Mouse (Mus musculus) limb, embryonic 13.5 days (tissue): ENCODE measurements at regions not wholly inside any gene's neighbourhood (a gene's known extent, or its start where the extent isn't known, plus 50 kb on each side); places are given as distances from the start of the nearest gene placed in this dataset.

Experiments
- ATAC-seq: fragments of 200-750 bp; cut with Nextera tagmentation; 2 replicates; pipeline ENCODE4 v1.8.0; 2017; ENCODE audit warnings: low read depth, moderate number of reproducible peaks, moderate TSS enrichment; ENCODE audit not compliant: low FRiP score
- H3K27ac ChIP-seq: fragments of 300-500 bp; sonication (generic); 2 replicates; pipeline ENCODE4 v1.5.1; 2015; ENCODE audit warnings: inconsistent platforms, mild to moderate bottlenecking, moderate library complexity
- H3K27me3 ChIP-seq: fragments of 300-500 bp; sonication (generic); 2 replicates; pipeline ENCODE4 v1.6.1; 2015; ENCODE audit warnings: mild to moderate bottlenecking, inconsistent platforms
- H3K36me3 ChIP-seq: fragments of 300-500 bp; sonication (generic); 2 replicates; pipeline ENCODE4 v1.6.1; 2015; ENCODE audit warnings: inconsistent platforms, mild to moderate bottlenecking, moderate library complexity
- H3K4me1 ChIP-seq: fragments of 300-500 bp; sonication (generic); 2 replicates; pipeline ENCODE4 v1.6.1; 2015; ENCODE audit warnings: inconsistent platforms
- H3K4me2 ChIP-seq: fragments of 300-500 bp; sonication (generic); replicated peaks from 2 replicates; pipeline ENCODE4 v1.6.1; 2015; ENCODE audit warnings: inconsistent platforms, mild to moderate bottlenecking, moderate library complexity
- H3K4me3 ChIP-seq: fragments of 300-500 bp; sonication (generic); 2 replicates; pipeline ENCODE4 v1.5.1; 2015; ENCODE audit warnings: moderate library complexity, mild to moderate bottlenecking, inconsistent platforms
- H3K9ac ChIP-seq: fragments of 300-500 bp; sonication (generic); 2 replicates; pipeline ENCODE4 v1.6.1; 2015; ENCODE audit warnings: mild to moderate bottlenecking, inconsistent platforms
- H3K9me3 ChIP-seq: fragments of 300-500 bp; sonication (generic); 2 replicates; pipeline ENCODE4 v1.6.1; 2016; ENCODE audit warnings: inconsistent platforms
- WGBS: fragments of 180-500 bp; shearing (Covaris S2); methylation state at CpG from one replicate; pipeline ENCODE4 v1.1.7; 2015; 5-methylcytosine and 5-hydroxymethylcytosine counted together

DNA sequence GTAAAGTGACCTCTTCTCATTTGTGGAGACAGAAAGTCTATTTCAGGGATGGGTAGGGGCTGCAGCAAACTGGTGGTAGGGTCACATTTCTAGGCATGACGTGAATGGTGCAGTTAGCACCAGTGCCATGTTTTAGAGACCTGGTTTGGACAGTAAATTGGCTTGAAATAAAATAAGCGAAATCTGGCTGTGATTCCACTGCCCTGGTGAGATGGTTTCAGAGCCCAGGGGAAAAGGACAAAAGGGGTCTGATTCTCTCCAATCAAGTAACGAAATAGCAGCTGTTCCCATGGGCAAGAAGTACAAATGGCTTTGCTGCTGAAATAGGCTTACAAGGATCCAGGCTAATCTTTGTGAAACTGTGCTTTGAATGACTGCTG lies 350.5 kb upstream of the Id4 start:
- no peak for ATAC-seq
- WGBS = 72% methylated on average over 3 of the region's 3 CpGs
- Histone ChIP-seq H3K9ac (no peak overlapping the region), H3K27me3 (no peaks in the 10 kb centered on the region), H3K27ac (no peak overlapping the region), H3K4me1 (no peaks in the 10 kb centered on the region), H3K36me3 (no peaks in the 10 kb centered on the region), H3K4me3 (no peak overlapping the region), H3K4me2 (no peak overlapping the region), H3K9me3 (no peaks in the 10 kb centered on the region)

DNA sequence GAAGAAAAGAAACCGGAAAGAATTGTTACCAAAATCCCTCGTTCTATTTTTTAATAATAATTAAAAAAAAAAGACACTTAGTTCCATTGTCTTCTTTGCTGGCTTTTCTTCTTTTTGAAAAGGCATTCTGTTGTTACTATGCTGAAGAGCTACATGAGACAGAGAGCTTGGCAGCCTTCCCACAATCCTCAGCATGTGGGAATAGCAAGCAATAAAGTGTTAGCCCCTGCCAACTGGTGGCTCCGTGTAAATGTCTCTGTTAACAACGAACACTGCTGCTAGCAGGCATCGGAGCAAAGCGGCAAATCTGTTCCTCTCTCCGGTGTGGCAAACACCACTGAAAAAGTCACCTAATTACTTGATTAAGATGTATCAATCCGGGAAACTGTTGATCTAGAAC lies 344.6 kb upstream of the Id4 start:
- H3K4me3 ChIP-seq = no peak overlapping the region
- no peaks in the 10 kb centered on the region for H3K4me1 ChIP-seq
- no peak overlapping the region for H3K4me2 ChIP-seq
- no peaks in the 10 kb centered on the region for H3K27me3 ChIP-seq
- H3K36me3 ChIP-seq = no peaks in the 10 kb centered on the region
- H3K9ac ChIP-seq = no peak overlapping the region
- no peak for ATAC-seq
- no peaks in the 10 kb centered on the region for H3K9me3 ChIP-seq
- no peak overlapping the region for H3K27ac ChIP-seq
- WGBS = 73% methylated on average over 8 of the region's 8 CpGs

DNA sequence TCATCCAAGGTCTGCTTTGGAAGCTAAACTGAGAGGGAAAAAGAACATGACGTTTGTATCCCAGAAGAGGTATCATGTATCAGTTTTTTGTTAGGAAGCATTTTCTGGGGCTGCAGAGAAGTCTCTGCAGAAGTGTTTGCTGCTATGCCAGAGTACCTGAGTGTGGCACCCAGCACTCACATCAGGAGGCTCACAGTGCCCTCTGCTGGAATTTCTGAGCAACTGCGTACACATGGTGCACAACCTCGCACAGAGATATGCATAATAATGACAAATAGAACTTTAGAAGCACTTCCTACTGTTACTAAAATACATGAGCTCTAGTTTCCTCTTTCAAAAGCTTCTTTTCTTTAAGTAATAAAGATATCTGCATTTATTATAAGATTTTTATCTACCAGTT lies 343.7 kb upstream of the Id4 start:
- Histone ChIP-seq H3K9me3 (no peaks in the 10 kb centered on the region), H3K36me3 (no peaks in the 10 kb centered on the region), H3K4me3 (no peak overlapping the region), H3K9ac (no peak overlapping the region), H3K27ac (no peak overlapping the region), H3K4me1 (no peaks in the 10 kb centered on the region), H3K27me3 (no peaks in the 10 kb centered on the region), H3K4me2 (no peak overlapping the region)
- 93% methylated on average over 3 of the region's 3 CpGs for WGBS
- ATAC-seq = no peak

DNA sequence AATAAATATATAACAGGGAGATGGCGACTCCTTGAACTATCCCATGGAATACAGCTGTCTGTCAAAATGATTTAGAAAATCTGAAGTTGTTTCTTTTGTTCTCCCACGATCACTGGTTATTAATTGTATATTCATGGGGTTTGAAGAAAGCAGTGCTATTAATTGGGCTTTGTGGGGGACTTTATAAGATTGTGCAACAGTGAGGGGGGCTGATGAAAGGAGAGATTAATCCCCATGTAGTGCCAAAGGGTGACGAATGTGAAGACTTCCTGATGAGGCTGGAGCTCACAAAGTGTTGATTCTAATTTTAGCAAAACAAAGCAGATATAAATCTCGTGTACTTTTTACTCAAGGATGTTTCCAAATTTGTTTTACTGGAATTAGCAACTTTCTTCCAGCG lies 340.0 kb upstream of the Id4 start:
- Histone ChIP-seq H3K4me3 (no peak overlapping the region), H3K4me2 (no peak overlapping the region), H3K4me1 (no peaks in the 10 kb centered on the region), H3K9ac (no peak overlapping the region), H3K27ac (no peak overlapping the region), H3K36me3 (no peaks in the 10 kb centered on the region), H3K9me3 (no peaks in the 10 kb centered on the region), H3K27me3 (no peaks in the 10 kb centered on the region)
- WGBS = 67% methylated on average over 5 of the region's 5 CpGs
- no peak for ATAC-seq

DNA sequence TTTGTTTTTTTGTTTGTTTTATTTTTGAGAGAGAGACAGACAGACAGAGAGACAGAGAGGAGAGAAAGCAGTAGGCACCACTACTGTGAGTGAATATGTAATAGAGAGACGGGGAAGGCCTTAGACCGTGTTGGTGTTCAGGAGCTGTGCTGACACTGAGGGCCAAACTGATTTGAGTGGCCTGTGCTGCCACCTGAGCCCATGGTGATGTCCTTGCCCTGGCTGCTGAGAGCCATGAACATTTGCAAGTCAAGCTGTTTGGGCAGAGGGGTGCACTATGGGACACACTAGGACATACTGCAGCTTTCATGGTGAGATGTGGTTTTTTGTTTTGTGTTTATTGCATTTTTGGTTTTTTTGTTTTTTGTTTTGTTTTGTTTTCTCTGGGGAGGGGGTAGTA lies 320.3 kb upstream of the Id4 start:
- WGBS = 87% methylated on average over 2 of the region's 2 CpGs
- H3K4me3 ChIP-seq = no peak overlapping the region
- peaks cover 9% of the 10 kb centered on the region; the same call in 1 of the 2 replicates for H3K4me1 ChIP-seq
- H3K9me3 ChIP-seq = no peaks in the 10 kb centered on the region
- H3K27me3 ChIP-seq = 0 out of 2 replicates have a peak, but pooled peaks cover 6% of the 10 kb centered on the region
- no peak overlapping the region for H3K4me2 ChIP-seq
- ATAC-seq = no peak
- H3K27ac ChIP-seq = no peak overlapping the region
- no peaks in the 10 kb centered on the region for H3K36me3 ChIP-seq
- H3K9ac ChIP-seq = no peak overlapping the region

DNA sequence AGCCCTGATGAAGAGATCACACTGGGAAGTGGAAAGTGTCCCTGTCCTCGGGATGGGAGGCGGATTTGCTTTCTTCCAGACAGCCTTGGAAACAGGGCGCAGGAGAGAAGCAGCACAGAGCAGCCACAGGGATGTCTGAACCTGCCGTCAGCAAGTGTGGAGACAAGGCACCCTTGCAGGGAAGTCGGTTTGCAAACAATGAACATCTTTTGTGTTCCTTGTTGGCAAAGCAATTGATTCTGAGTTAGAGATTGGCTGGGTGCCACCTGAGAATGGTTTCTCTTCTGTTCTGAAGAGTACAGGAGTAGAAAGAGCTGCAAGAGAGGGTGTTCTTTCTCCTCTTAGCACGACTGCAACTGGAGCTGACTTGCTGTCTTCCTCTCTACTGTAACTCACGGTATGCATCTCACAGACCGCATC lies 318.6 kb upstream of the Id4 start:
- H3K4me1 ChIP-seq = peaks cover 9% of the 10 kb centered on the region; the same call in 1 of the 2 replicates
- H3K9me3 ChIP-seq = no peaks in the 10 kb centered on the region
- no peak overlapping the region for H3K9ac ChIP-seq
- 0 out of 2 replicates have a peak, but pooled peaks cover 6% of the 10 kb centered on the region for H3K27me3 ChIP-seq
- no peak overlapping the region for H3K27ac ChIP-seq
- no peak overlapping the region for H3K4me3 ChIP-seq
- no peak for ATAC-seq
- H3K36me3 ChIP-seq = no peaks in the 10 kb centered on the region
- peak overlapping the region; percentile 26; the same call in 1 of the 2 replicates for H3K4me2 ChIP-seq
- WGBS = 27% methylated on average over 8 of the region's 8 CpGs

DNA sequence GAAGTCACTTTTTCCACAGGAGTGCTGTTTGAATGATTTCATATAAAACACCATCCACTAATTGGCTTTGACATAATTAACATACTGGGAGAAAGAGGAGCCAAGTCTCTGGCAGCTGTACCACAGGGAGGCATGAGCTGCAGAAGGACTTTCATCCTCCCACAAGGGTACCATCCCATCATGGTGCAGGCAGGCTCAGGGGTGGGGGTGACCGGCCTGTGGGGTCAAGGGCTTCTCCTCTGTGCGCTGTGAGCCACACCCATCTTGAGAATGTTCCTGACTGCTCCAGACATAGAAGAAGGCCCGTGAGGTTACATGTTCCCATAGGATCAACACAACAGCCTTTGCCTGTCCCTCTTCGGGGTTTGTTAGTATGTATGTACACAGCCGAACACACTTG lies 317.4 kb upstream of the Id4 start:
- no peaks in the 10 kb centered on the region for H3K9me3 ChIP-seq
- no peaks in the 10 kb centered on the region for H3K36me3 ChIP-seq
- peaks cover 9% of the 10 kb centered on the region; the same call in 1 of the 2 replicates for H3K4me1 ChIP-seq
- no peak for ATAC-seq
- 77% methylated on average over 5 of the region's 5 CpGs for WGBS
- no peak overlapping the region for H3K27ac ChIP-seq
- H3K4me3 ChIP-seq = no peak overlapping the region
- H3K4me2 ChIP-seq = no peak overlapping the region
- H3K27me3 ChIP-seq = 0 out of 2 replicates have a peak, but pooled peaks cover 6% of the 10 kb centered on the region
- H3K9ac ChIP-seq = no peak overlapping the region

DNA sequence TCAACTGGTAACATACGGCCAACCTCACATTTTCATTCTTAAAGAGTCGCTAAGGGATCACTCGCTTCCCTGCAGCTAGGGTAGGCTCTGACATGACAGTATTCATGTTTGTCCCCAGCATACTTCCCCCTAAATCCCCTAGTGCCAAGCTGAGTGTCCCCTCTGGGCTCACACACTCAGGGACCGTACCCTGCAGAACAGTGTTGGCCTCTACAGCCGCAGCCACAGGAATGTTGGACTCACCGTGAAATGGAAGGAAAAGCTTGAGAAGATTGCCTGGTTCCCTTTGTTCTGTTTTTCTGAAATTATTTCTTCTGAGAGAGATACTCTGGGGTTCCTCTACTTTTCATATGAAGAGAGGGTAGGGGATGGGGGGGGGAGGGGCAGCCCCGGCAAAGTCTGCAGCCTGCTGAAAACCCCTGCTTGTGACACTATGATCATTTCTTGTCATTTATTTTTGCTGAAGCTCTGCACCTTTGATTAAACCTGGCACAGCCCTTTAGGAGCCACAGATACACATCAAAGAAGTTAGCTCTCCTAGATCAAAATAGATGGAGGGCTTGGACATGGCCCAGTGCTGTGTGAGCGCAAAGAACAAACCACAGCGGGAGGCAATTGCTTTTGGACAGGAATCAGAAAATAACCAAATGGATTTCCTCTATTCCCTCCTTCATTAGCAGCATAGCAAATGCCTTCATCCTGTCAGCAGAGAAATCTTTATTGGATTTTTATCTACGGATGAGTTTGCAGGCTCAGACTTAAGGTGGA lies 312.7 kb upstream of the Id4 start:
- Histone ChIP-seq H3K36me3 (no peaks in the 10 kb centered on the region), H3K9ac (no peak overlapping the region), H3K27ac (no peak overlapping the region), H3K4me1 (no peaks in the 10 kb centered on the region), H3K4me2 (no peak overlapping the region), H3K9me3 (no peaks in the 10 kb centered on the region), H3K4me3 (no peak overlapping the region), H3K27me3 (no peaks in the 10 kb centered on the region)
- 82% methylated on average over 10 of the region's 10 CpGs for WGBS
- ATAC-seq = no peak

DNA sequence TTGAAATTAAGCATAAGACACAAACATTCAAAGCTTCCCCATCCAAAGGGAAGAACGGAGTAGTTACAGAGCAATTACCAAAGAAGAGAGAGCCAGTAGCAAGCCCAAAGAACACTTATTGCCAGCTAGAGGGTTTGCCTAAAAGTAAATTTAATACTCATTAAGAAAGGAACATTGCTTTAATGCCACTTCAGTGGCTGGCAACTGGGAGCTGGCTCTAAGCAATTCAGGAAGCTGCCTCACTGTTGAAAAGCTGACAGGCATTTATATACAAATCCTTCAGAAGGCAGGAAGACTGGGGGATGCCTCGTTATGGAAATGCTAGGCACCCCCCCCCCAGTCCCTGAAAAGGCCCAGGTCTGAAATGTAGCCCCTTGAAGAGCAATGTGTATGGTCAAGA lies 310.6 kb upstream of the Id4 start:
- ATAC-seq = no peak
- H3K4me3 ChIP-seq = no peak overlapping the region
- peaks cover 6% of the 10 kb centered on the region for H3K4me1 ChIP-seq
- H3K36me3 ChIP-seq = no peaks in the 10 kb centered on the region
- H3K9me3 ChIP-seq = no peaks in the 10 kb centered on the region
- no peak overlapping the region for H3K4me2 ChIP-seq
- H3K9ac ChIP-seq = no peak overlapping the region
- H3K27ac ChIP-seq = no peak overlapping the region
- no peaks in the 10 kb centered on the region for H3K27me3 ChIP-seq
- 48% methylated on average over 2 of the region's 2 CpGs for WGBS

DNA sequence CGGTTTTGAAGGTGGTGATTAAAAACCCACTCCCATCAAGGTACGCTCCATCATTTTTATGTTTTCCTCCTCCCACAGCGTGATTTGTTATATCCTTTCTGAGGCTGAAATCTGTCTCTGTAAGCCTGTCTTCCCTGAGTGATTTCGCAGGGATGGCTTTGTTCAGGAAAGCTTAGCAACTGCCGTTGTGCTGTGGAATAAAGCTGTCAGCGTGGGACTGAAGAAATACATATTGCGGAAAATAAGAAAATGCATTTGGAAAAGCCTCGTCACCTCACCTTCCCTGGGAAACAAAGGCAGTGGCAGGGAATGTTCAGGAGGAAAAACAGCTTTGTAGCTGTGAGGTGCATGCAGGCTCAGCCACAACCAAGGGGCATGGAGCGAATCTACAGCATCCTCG lies 310.0 kb upstream of the Id4 start:
- no peak for ATAC-seq
- H3K9ac ChIP-seq = no peak overlapping the region
- H3K4me2 ChIP-seq = no peak overlapping the region
- H3K36me3 ChIP-seq = no peaks in the 10 kb centered on the region
- H3K9me3 ChIP-seq = no peaks in the 10 kb centered on the region
- 69% methylated on average over 10 of the region's 10 CpGs for WGBS
- H3K27ac ChIP-seq = no peak overlapping the region
- no peak overlapping the region for H3K4me3 ChIP-seq
- peaks cover 6% of the 10 kb centered on the region for H3K4me1 ChIP-seq
- no peaks in the 10 kb centered on the region for H3K27me3 ChIP-seq

DNA sequence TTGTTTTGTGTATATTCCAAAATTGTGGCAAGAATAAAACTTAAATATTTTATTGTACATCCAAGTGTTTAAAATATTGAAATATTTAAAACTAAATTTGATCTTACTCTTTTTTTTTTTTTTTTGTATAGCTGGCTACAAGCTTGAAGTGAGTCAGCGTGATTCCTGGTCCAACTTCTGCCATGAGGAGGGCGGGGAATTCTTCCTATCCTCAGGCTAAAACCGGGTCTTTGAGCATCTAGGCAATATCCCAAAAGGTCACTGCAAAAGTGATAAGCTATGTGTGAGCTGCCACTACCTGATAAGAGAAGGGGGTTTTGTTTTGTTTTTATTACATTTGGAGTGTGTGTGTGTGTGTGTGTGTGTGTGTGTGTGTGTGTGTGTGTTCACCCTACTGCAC lies 308.1 kb upstream of the Id4 start:
- H3K4me1 ChIP-seq = peaks cover 6% of the 10 kb centered on the region
- H3K9ac ChIP-seq = no peak overlapping the region
- H3K27ac ChIP-seq = no peak overlapping the region
- no peak overlapping the region for H3K4me2 ChIP-seq
- WGBS = 78% methylated on average over 3 of the region's 3 CpGs
- H3K36me3 ChIP-seq = no peaks in the 10 kb centered on the region
- H3K4me3 ChIP-seq = no peak overlapping the region
- no peaks in the 10 kb centered on the region for H3K9me3 ChIP-seq
- H3K27me3 ChIP-seq = no peaks in the 10 kb centered on the region
- no peak for ATAC-seq

DNA sequence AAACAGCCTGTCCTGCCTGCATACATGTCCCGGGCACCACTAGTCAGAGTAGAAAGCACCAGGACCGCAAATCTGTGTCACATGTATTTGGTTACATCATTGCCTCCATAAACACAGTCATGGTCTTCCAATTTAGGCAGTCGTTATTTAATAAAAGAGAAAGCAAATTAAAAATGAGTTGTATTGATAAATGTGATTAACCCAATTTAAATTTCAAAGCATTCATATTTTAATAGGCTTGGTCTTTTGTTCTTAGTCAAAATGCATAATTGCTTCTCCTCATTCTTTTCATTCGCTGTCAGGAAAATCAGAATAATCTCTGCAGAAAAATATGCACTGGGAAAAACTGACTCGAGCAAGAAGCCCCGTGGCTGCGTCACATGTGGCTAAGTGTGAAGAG lies 307.3 kb upstream of the Id4 start:
- Histone ChIP-seq H3K4me2 (no peak overlapping the region), H3K9me3 (no peaks in the 10 kb centered on the region), H3K27me3 (no peaks in the 10 kb centered on the region), H3K9ac (no peak overlapping the region), H3K36me3 (no peaks in the 10 kb centered on the region), H3K27ac (no peak overlapping the region), H3K4me1 (peaks cover 6% of the 10 kb centered on the region), H3K4me3 (no peak overlapping the region)
- ATAC-seq = no peak
- 68% methylated on average over 7 of the region's 7 CpGs for WGBS

DNA sequence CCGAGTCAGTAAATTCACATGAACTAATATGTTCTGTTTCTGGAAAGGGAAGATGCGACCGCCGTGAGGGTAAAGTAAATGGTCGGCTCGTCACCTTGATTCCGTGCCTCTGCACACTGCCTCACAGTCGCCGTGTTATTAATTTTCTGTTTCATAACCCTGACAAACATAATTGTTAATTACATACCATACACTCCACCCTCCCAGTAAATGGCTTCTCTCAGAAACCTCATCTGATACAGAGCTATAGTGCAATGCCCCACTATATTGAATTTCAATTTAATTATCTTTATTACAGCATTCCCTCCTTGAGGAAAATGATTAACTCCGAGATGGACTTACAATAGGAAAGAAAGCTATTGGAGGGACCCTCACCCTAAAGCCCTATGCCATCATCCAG lies 305.5 kb upstream of the Id4 start:
- 68% methylated on average over 10 of the region's 10 CpGs for WGBS
- Histone ChIP-seq H3K36me3 (no peaks in the 10 kb centered on the region), H3K4me3 (no peak overlapping the region), H3K27ac (no peak overlapping the region), H3K9ac (no peak overlapping the region), H3K27me3 (no peaks in the 10 kb centered on the region), H3K9me3 (no peaks in the 10 kb centered on the region), H3K4me1 (peaks cover 6% of the 10 kb centered on the region), H3K4me2 (no peak overlapping the region)
- ATAC-seq = no peak
